ENCODE assay signal across 25 mouse cellular contexts in genomic region chr4:140843670-140844280, GRCm38 (mm10). TPM values are rescaled to one million over a fixed set of nuclear protein-coding genes. Genes with fewer than 3 reads are reported as not detected.
DNase-seq lines count a peak whose midpoint lies in the region; ATAC-seq lines count a peak whose summit lies in the region.
"Had no signal": no experiment of that assay in that cellular context is flagged by ENCODE, and none has a peak within 500 bp of the region (broad histone marks: within the 10 kb centered on the region; RNA-seq: fewer than 3 reads in every experiment).

No protein-coding gene starts in this region.

- H3K9me3 ChIP-seq in hindbrain, embryonic 11.5 days (ENCODE audit: control insufficient read depth, low read length): no peaks in the 10 kb centered on the region
- no peaks in the 10 kb centered on the region for H3K9me3 ChIP-seq in hindbrain, embryonic 13.5 days
- no peaks in the 10 kb centered on the region for H3K9me3 ChIP-seq in midbrain, embryonic 14.5 days (ENCODE audit: control insufficient read depth, low read length)
- no peaks in the 10 kb centered on the region for H3K9me3 ChIP-seq in midbrain, embryonic 15.5 days
- H3K9me3 ChIP-seq: G1E; heart, embryonic 12.5 days; hindbrain, embryonic 15.5 days had no signal

- ATAC-seq in cerebellum, adult (ENCODE audit: insufficient number of reproducible peaks, low FRiP score, low TSS enrichment): no peak
- 0 out of 2 replicates have a peak, but pooled peaks have one; percentile 19 for ATAC-seq in hindbrain, embryonic 11.5 days (ENCODE audit: low FRiP score)
- no peak for ATAC-seq in hindbrain, embryonic 13.5 days (ENCODE audit: low FRiP score)
- ATAC-seq in midbrain, embryonic 14.5 days (ENCODE audit: low FRiP score, low TSS enrichment): no peak
- ATAC-seq in midbrain, embryonic 15.5 days (replicated peaks): no peak
- ATAC-seq: CD4-positive, CD25-positive, alpha-beta regulatory T cell, adult 4 months; forebrain, embryonic 16.5 days; inflammation-experienced regulatory T-cells, adult 6 months; intestine, postnatal 0 days had no signal

- no peak overlapping the region for H3K4me2 ChIP-seq in hindbrain, embryonic 11.5 days (replicated peaks; ENCODE audit: low read depth, low read length)
- H3K4me2 ChIP-seq in hindbrain, embryonic 13.5 days: no peak overlapping the region
- H3K4me2 ChIP-seq in midbrain, embryonic 14.5 days (ENCODE audit: low read length): no peak overlapping the region
- no peak overlapping the region for H3K4me2 ChIP-seq in midbrain, embryonic 15.5 days
- H3K4me2 ChIP-seq: heart, embryonic 12.5 days; hindbrain, embryonic 15.5 days had no signal

- DNase-seq in cerebellum, postnatal 10 days: peak; percentile 57 to 63
- no peak for DNase-seq in hindbrain, embryonic 11.5 days (ENCODE audit: low spot score)
- peak; percentile 17 for DNase-seq in midbrain, embryonic 14.5 days
- no peak for DNase-seq in gastrocnemius, postnatal 10 days
- DNase-seq: adrenal gland, adult 8-10 months; adrenal gland, postnatal 36 days; B cell, adult 2 months; cerebellum, adult 11-12 months; cerebellum, adult 9-10 months; cerebellum, postnatal 36 days; gastrocnemius, postnatal 25 days had no signal

- no peaks in the 10 kb centered on the region for H3K4me1 ChIP-seq in hindbrain, embryonic 11.5 days (replicated peaks; ENCODE audit: control insufficient read depth, insufficient read depth, low read length)
- H3K4me1 ChIP-seq in hindbrain, embryonic 13.5 days (replicated peaks): peaks cover 20% of the 10 kb centered on the region
- H3K4me1 ChIP-seq in midbrain, embryonic 14.5 days (ENCODE audit: control insufficient read depth, insufficient read depth, low read length): no peaks in the 10 kb centered on the region
- H3K4me1 ChIP-seq in midbrain, embryonic 15.5 days: no peaks in the 10 kb centered on the region; the same call in 1 of the 2 replicates
- H3K4me1 ChIP-seq: hindbrain, embryonic 15.5 days had no signal

- H3K9ac ChIP-seq in hindbrain, embryonic 11.5 days (ENCODE audit: low read depth, low read length): no peak overlapping the region
- no peak overlapping the region for H3K9ac ChIP-seq in hindbrain, embryonic 13.5 days
- no peak overlapping the region for H3K9ac ChIP-seq in midbrain, embryonic 14.5 days (replicated peaks; ENCODE audit: low read length)
- no peak overlapping the region for H3K9ac ChIP-seq in midbrain, embryonic 15.5 days
- H3K9ac ChIP-seq: heart, embryonic 12.5 days; hindbrain, embryonic 15.5 days had no signal

- H3K27ac ChIP-seq in hindbrain, embryonic 11.5 days (ENCODE audit: low read depth, low read length): no peak overlapping the region
- no peak overlapping the region for H3K27ac ChIP-seq in hindbrain, embryonic 13.5 days
- H3K27ac ChIP-seq in midbrain, embryonic 14.5 days (replicated peaks; ENCODE audit: low read depth, low read length): no peak overlapping the region
- no peak overlapping the region for H3K27ac ChIP-seq in midbrain, embryonic 15.5 days
- H3K27ac ChIP-seq: hindbrain, embryonic 15.5 days had no signal

- no peaks in the 10 kb centered on the region for H3K27me3 ChIP-seq in hindbrain, embryonic 11.5 days (ENCODE audit: control insufficient read depth, insufficient read depth, low read length)
- H3K27me3 ChIP-seq in hindbrain, embryonic 13.5 days: no peaks in the 10 kb centered on the region
- no peaks in the 10 kb centered on the region for H3K27me3 ChIP-seq in midbrain, embryonic 14.5 days (ENCODE audit: control insufficient read depth, insufficient read depth, low read length)
- H3K27me3 ChIP-seq in midbrain, embryonic 15.5 days (replicated peaks): no peaks in the 10 kb centered on the region

- H3K36me3 ChIP-seq in hindbrain, embryonic 11.5 days (ENCODE audit: control insufficient read depth, insufficient read depth, low read length): no peaks in the 10 kb centered on the region
- no peaks in the 10 kb centered on the region for H3K36me3 ChIP-seq in hindbrain, embryonic 13.5 days
- H3K36me3 ChIP-seq in midbrain, embryonic 14.5 days (ENCODE audit: control insufficient read depth, insufficient read depth, low read length): no peaks in the 10 kb centered on the region
- no peaks in the 10 kb centered on the region for H3K36me3 ChIP-seq in midbrain, embryonic 15.5 days (replicated peaks)
- H3K36me3 ChIP-seq: G1E; heart, embryonic 12.5 days; hindbrain, embryonic 15.5 days had no signal

- 69% methylated on average over 15 of the region's 15 CpGs for WGBS in hindbrain, embryonic 11.5 days
- 51% methylated on average over 15 of the region's 15 CpGs for WGBS in hindbrain, embryonic 13.5 days
- WGBS in midbrain, embryonic 14.5 days: 59% methylated on average over 15 of the region's 15 CpGs
- 51% methylated on average over 15 of the region's 15 CpGs for WGBS in midbrain, embryonic 15.5 days

- no peak overlapping the region for H3K4me3 ChIP-seq in hindbrain, embryonic 11.5 days (ENCODE audit: low read depth, low read length)
- H3K4me3 ChIP-seq in hindbrain, embryonic 13.5 days: no peak overlapping the region
- H3K4me3 ChIP-seq in midbrain, embryonic 14.5 days (replicated peaks; ENCODE audit: low read depth, low read length): no peak overlapping the region
- H3K4me3 ChIP-seq in midbrain, embryonic 15.5 days: no peak overlapping the region
- H3K4me3 ChIP-seq: heart, embryonic 12.5 days; hindbrain, embryonic 15.5 days had no signal

RNA-seq across cellular contexts. Expression of gene Padi1, which starts 1.8 kb away (rescaled TPM):
- 0.05 and 0.08 TPM in 2 replicates for polyA plus RNA-seq in hindbrain, embryonic 11.5 days (2014; fragmentation: Nextera tagmentation; extraction: Ambion mirVana)
- polyA plus RNA-seq in hindbrain, embryonic 13.5 days (2015; fragmentation: Nextera tagmentation; extraction: Ambion mirVana): not detected in 2 replicates
- 0.12 TPM in 1 of 2 replicates, not detected in the other for polyA plus RNA-seq in midbrain, embryonic 14.5 days (2014; fragmentation: Nextera tagmentation; extraction: Ambion mirVana)
- polyA plus RNA-seq in midbrain, embryonic 15.5 days (2015; fragmentation: Nextera tagmentation; extraction: Ambion mirVana): 0.04 TPM in 1 of 2 replicates, not detected in the other
- under 1 TPM in 1 of 2 experiments, not detected in 1; 0.09 TPM for total RNA-seq in gastrocnemius, postnatal 10 days (2021)
- total RNA-seq: adrenal gland, adult 8-10 months; adrenal gland, postnatal 36 days; granulocyte monocyte progenitor cell, adult 5-6 weeks; heart, adult 8-10 months; heart, postnatal 25 days had no signal
- polyA plus RNA-seq: forebrain, embryonic 11.5 days; forebrain, embryonic 16.5 days had no signal

RNA-seq across cellular contexts. Expression of gene Padi3, which starts 33.3 kb away (rescaled TPM):
- not detected in 2 replicates for polyA plus RNA-seq in hindbrain, embryonic 11.5 days (2014; fragmentation: Nextera tagmentation; extraction: Ambion mirVana)
- not detected in 2 replicates for polyA plus RNA-seq in hindbrain, embryonic 13.5 days (2015; fragmentation: Nextera tagmentation; extraction: Ambion mirVana)
- not detected in 2 replicates for polyA plus RNA-seq in midbrain, embryonic 14.5 days (2014; fragmentation: Nextera tagmentation; extraction: Ambion mirVana)
- not detected in 2 replicates for polyA plus RNA-seq in midbrain, embryonic 15.5 days (2015; fragmentation: Nextera tagmentation; extraction: Ambion mirVana)
- total RNA-seq in gastrocnemius, postnatal 10 days (2021): under 1 TPM; 0.65 to 0.75 TPM
- total RNA-seq: adrenal gland, adult 8-10 months; adrenal gland, postnatal 36 days had no signal
- polyA plus RNA-seq: forebrain, embryonic 11.5 days; forebrain, embryonic 16.5 days; hindbrain, embryonic 15.5 days; inflammation-experienced regulatory T-cells, adult 6 months had no signal

Comparison
In these comparisons a context has a peak if more than half of its experiments do, and no peak if none do; other contexts are left out.
1. DNase-seq: peak in cerebellum, postnatal 10 days (2 of 2) and midbrain, embryonic 14.5 days (single experiment); none in hindbrain, embryonic 11.5 days (single experiment) and gastrocnemius, postnatal 10 days (single experiment).